Mouse (Mus musculus) activated CD4-positive, CD25-positive, alpha-beta regulatory T cell, adult 9 weeks (primary cell): Measurements from ENCODE around the gene Gm28372. TPM values are rescaled to one million over a fixed set of nuclear protein-coding genes. Genes with fewer than 3 reads are reported as not detected.

Source experiments
- polyA plus RNA-seq: library from polyadenylated mRNA; unstranded; fragments of 100-300 nt; shearing (Covaris generic); gene quantifications from one replicate; pipeline ENCODE4 v1.2.1, GENCODE M21; 2017

The Gm28372 gene
- polyA plus RNA-seq: not detected

DNA sequence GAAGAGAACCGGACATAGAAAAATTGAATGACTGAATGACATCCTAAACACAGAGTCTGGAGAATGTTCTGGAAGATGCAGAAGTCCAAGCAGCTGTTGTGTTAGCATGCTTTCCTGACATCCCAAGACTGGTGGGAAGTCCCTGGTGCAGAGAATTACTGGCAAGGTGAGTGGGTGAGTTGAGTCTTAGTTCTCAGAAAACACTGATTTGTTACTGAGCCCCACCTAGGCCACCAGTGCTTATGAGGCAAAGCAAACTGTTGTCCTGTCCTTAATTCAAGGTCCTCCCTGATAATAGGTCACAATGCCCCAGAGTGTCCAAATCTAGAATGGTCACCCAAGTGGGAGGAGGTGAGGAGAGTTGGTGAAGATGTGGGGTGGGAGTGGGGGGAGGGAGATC lies at the start of gene Gm28372, which contains the start of gene 1700020A23Rik:
Gm28372 (plus strand) TSS at position 301 of the 400 bp plus-strand sequence.
1700020A23Rik (plus strand) TSS at position 321 of the 400 bp plus-strand sequence.

DNA sequence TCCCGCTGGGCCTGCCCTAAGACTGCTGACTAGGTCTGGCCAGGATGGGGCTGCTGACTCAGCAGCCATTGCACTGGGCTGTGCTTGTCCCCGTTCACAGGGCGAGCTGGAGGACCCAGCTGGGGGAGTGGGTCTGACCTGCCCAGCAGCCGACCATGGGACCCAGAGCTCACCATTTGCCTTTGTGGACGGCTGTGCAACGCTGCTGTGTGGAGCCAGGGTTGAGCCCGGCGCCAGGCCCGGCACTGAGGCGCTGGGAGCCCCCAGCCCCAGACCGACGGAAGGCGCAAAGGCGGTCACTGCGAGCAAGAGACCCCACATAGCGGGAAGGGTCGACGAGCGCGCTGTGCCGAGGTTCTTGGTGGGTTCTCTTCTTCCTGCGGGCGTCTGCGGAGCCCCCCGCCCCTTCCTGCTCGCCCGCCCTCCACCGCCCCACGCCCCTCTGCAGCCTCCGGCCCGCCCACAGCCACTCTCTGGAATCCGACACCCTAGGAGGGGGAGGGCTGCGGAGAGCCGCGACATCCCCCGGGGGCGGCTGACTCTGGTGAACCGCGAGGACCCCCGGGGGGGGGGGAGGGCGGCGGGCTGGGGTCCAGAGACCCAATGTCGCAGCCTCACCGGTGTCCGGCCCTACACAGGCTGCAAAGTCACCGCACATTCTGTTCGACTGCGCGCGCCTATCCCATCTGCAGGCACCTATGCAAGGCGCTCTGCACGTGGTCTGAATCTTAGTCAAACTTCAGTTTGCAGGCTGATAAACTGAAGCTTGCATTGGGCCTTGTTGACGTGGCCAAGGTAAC lies 7.7 kb upstream of the Gm28372 start, which contains the start of gene Cpxm1:
Cpxm1 (minus strand) TSS at position 389 of the 800 bp plus-strand sequence.

DNA sequence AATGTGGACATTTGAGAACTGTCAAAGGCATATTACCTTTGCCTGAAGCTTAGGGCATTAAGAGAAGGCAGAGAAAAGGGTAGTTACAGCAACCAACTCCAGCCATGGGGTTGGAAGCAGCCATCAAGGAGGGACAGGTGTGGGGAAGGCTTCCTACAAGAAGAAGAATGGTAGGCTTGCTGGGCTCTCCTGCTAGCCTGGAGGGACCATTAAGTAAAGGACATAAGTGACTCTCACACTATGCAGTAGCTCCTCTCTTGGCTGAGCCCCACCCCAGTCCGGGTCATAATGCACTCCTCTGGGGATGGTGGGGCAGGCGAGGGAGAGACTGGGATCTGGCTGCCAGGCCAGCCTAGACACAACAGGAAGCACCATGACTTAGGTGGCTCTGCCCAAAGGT lies 1.1 kb downstream of the Gm28372 start, which contains the start of gene Tmem239:
Tmem239 (plus strand) TSS at position 301 of the 400 bp plus-strand sequence.

DNA sequence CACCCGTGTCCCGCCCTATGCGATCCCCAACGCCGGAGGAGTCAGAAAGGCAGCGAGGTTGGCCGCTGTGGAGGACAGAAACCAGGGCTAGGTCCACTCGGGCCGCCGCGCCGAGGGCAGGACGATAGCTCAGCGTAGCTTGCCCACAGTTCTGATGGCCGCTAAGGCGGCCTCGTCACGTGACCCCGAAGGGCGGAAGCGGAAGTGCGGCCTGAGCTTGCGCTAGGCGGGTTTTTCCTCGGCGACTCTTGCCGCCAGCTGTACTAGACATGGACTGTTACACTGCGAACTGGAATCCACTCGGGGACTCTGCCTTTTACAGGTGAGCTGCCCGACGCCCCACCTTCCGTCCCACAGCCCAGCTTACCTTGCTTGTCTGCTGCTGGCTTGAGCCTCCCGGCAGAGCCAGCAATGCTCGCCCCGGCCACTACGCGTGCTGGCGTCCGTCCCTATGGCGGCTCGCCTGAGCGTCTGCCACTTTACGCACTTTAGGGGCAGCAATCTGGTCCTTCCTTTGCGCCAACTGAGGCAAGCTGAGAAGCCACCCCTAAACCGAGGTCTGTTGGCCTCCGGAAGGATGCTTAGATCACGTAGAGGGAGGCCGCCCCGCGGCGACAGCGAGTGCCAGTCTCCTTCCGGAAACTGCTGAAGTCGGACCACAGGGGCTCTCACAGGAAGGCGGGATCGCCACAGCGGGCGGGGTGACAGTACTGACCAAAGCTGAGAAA lies 19.3 kb downstream of the Gm28372 start, which contains the start of the genes Vps16 and Pced1a:
Vps16 (plus strand) TSS at position 214 of the 728 bp plus-strand sequence.
Pced1a (minus strand) TSS at position 576 of the 728 bp plus-strand sequence.

DNA sequence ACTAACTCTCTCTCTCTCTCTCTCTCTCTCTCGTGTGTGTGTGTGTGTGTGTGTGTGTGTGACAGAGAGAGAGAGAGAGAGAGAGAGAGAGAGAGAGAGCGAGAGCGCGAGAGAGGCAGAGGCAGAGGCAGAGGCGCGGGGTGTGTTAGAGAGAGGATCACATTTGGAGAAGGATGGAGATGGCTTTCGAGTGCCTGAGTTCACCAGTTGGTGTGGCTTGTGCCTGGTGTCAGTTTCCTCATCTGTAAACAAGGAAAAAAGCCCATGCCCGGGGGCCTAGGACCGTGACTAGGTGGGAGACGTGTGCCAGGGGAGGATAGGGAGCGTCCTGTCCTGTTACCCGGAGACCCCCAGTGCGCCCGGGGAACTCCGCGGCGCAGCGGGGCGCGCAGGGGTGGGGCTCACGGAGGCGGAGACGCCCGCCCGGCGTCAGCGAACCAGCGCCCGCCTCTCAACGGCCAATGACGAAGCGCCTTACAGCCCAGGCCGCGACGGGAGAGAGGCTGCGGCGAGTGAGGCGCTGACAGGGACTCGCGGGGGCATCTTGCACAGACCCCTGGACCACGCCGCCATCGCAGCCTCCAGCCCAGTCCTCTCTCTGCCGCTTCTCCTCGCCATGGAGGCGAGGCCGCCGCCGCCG lies 44.9 kb downstream of the Gm28372 start, which contains the start of gene Ptpra:
Ptpra (plus strand) TSS at position 485 of the 640 bp plus-strand sequence.

Other genes with a start within 250 kb of the Gm28372 start
- gene Snrpb, start 225.8 kb upstream of the Gm28372 start, polyA plus RNA-seq: 419 TPM
- gene Tmc2, start 210.0 kb upstream of the Gm28372 start, polyA plus RNA-seq: not detected
- gene Nop56, start 130.8 kb upstream of the Gm28372 start, polyA plus RNA-seq: 273 TPM
- gene Idh3b, start 120.7 kb upstream of the Gm28372 start, polyA plus RNA-seq: 195 TPM
- not detected for gene Ebf4, start 110.1 kb upstream of the Gm28372 start, polyA plus RNA-seq
- 0.17 TPM for gene Cpxm1, start 7.7 kb upstream of the Gm28372 start, polyA plus RNA-seq
- gene 1700020A23Rik, start within 50 bp of the Gm28372 start, polyA plus RNA-seq: not detected
- gene Tmem239, start 1.2 kb downstream of the Gm28372 start, polyA plus RNA-seq: not detected
- gene Vps16, start 19.1 kb downstream of the Gm28372 start, polyA plus RNA-seq: 253 TPM
- gene Pced1a, start 19.5 kb downstream of the Gm28372 start, polyA plus RNA-seq: 23.2 TPM
- 29.8 TPM for gene Ptpra, start 45.0 kb downstream of the Gm28372 start, polyA plus RNA-seq
- gene Mrps26, start 158.5 kb downstream of the Gm28372 start, polyA plus RNA-seq: 41.3 TPM
- not detected for gene Oxt, start 170.9 kb downstream of the Gm28372 start, polyA plus RNA-seq
- not detected for gene Avp, start 177.3 kb downstream of the Gm28372 start, polyA plus RNA-seq
- 19.3 TPM for gene Fastkd5, start 224.8 kb downstream of the Gm28372 start, polyA plus RNA-seq
- 14.1 TPM for gene Ubox5, start 224.8 kb downstream of the Gm28372 start, polyA plus RNA-seq
- gene Lzts3, start 237.6 kb downstream of the Gm28372 start, polyA plus RNA-seq: 0.39 TPM